Mouse (Mus musculus) bone marrow, adult 2 months (tissue): ENCODE data around the gene Pde8a.

Source experiments
- CTCF ChIP-seq: fragments of 200-500 bp; IDR thresholded peaks from 2 replicates; pipeline ENCODE4 v1.5.1; 2011; ENCODE audit warnings: low read length, control low read depth; ENCODE audit not compliant: control insufficient read depth, insufficient read depth
- POLR2A ChIP-seq: fragments of 200-500 bp; IDR thresholded peaks from 2 replicates; pipeline ENCODE4 v1.6.1; 2011; ENCODE audit warnings: low read depth, mild to moderate bottlenecking, control low read depth, low read length, borderline replicate concordance; ENCODE audit not compliant: control insufficient read depth

DNA sequence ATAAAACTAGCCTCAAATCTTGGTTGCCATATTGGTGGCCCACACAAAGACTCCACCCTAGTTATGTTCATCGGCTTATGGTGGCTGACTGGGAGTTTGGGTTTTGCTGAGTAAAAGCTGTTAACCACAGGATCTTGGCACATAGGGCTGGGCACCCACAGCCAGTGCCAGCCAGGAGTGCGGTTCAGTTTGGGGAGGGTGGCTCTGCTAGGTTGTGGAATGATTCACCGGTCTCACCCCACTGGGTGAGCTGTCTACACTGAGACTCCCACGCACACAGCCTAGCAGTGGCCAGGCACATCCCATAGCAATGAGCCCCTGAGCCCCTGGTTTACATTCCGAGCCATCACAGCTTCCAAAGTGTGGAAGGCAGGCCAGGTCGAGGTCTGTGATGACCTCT, 106.4 kb downstream of the Pde8a start:
- TF ChIP-seq CTCF: no peak
- no peak for TF ChIP-seq POLR2A
